Mouse (Mus musculus) CH12.LX (cell line): ENCODE results near the gene Zbtb17. TPM values are rescaled to one million over a fixed set of nuclear protein-coding genes. Genes with fewer than 3 reads are reported as not detected.

ENCODE experiments used
- DNase-seq: peaks from one replicate; pipeline ENCODE4 v3.0.0-alpha.2; 2013; ENCODE audit errors: extremely low read depth
- H3K27ac ChIP-seq: 2 replicates; pipeline ENCODE4 v1.5.1; 2012; ENCODE audit warnings: low read depth, mild to moderate bottlenecking, control low read depth, moderate library complexity; ENCODE audit not compliant: insufficient read depth
- H3K27me3 ChIP-seq: replicated peaks from 2 replicates; pipeline ENCODE3; 2012; ENCODE audit warnings: inconsistent platforms
- H3K36me3 ChIP-seq, 2 experiments: replicated peaks in 1 of 2; 2 replicates each; pipeline versions ENCODE3 to v1.6.1; 2012; ENCODE audit warnings: inconsistent platforms in 1 of 2, low read length in 1 of 2, mild to moderate bottlenecking in 1 of 2, mixed read lengths in 1 of 2, moderate library complexity in 1 of 2; ENCODE audit not compliant: control insufficient read depth in 1 of 2, insufficient read depth in 1 of 2
- H3K4me1 ChIP-seq, 2 experiments: 2 replicates each; pipeline ENCODE4 v1.6.1; 2012; ENCODE audit warnings: inconsistent platforms in 1 of 2, moderate library complexity in 1 of 2; ENCODE audit not compliant: insufficient read depth in 2 of 2, control insufficient read depth in 1 of 2
- H3K4me2 ChIP-seq: 2 replicates; pipeline ENCODE4 v1.6.1; 2012; ENCODE audit warnings: low read depth, mild to moderate bottlenecking, control low read depth; ENCODE audit not compliant: poor library complexity, insufficient read depth, severe bottlenecking
- H3K4me3 ChIP-seq, 3 experiments: fragments of 150-350 bp in 1 of 3; sonication (generic) in 1 of 3; replicated peaks in 1 of 3; 2 replicates each; pipeline versions ENCODE3 to v1.5.1; 2011 to 2012; ENCODE audit warnings: low read depth in 2 of 3, low read length in 2 of 3, mild to moderate bottlenecking in 2 of 3, moderate library complexity in 2 of 3, control low read depth in 1 of 3, improper control_type of control experiment in 1 of 3, inconsistent platforms in 1 of 3, mixed read lengths in 1 of 3; ENCODE audit not compliant: poor library complexity in 1 of 3
- H3K79me2 ChIP-seq: replicated peaks from 2 replicates; pipeline ENCODE4 v1.6.1; 2012; ENCODE audit warnings: mild to moderate bottlenecking, moderate library complexity; ENCODE audit not compliant: control insufficient read depth, poor library complexity, insufficient read depth, severe bottlenecking; ENCODE audit errors: extremely low read depth
- H3K9ac ChIP-seq: 2 replicates; pipeline ENCODE4 v1.6.1; 2012; ENCODE audit warnings: low read depth, mild to moderate bottlenecking, control low read depth, moderate library complexity; ENCODE audit not compliant: insufficient read depth
- H3K9me3 ChIP-seq: replicated peaks from 2 replicates; pipeline ENCODE3; 2012; ENCODE audit warnings: low read length, inconsistent platforms, mixed read lengths
- BHLHE40 ChIP-seq: IDR thresholded peaks from 2 replicates; pipeline ENCODE4 v1.6.1; 2011; ENCODE audit warnings: mild to moderate bottlenecking, low read depth, low read length, improper control_type of control experiment
- CHD2 ChIP-seq: IDR thresholded peaks from 2 replicates; pipeline ENCODE4 v1.6.1; 2011; ENCODE audit warnings: low read length, improper control_type of control experiment
- CTCF ChIP-seq, 2 experiments: IDR thresholded peaks in 1 of 2; conservative IDR thresholded peaks in 1 of 2; 2 replicates each; pipeline ENCODE4 v1.5.1; 2011 to 2012; ENCODE audit warnings: low read depth in 2 of 2, low read length in 2 of 2, improper control_type of control experiment in 1 of 2, inconsistent platforms in 1 of 2, mild to moderate bottlenecking in 1 of 2, moderate library complexity in 1 of 2
- GABPA ChIP-seq: IDR thresholded peaks from 2 replicates; pipeline ENCODE4 v1.6.1; 2012; ENCODE audit warnings: low read depth, low read length, improper control_type of control experiment, inconsistent platforms; ENCODE audit not compliant: insufficient replicate concordance
- JUN ChIP-seq: IDR thresholded peaks from 2 replicates; pipeline ENCODE4 v1.6.1; 2011; ENCODE audit warnings: low read depth, mild to moderate bottlenecking, low read length, improper control_type of control experiment, moderate library complexity; ENCODE audit not compliant: insufficient read depth
- JUND ChIP-seq: conservative IDR thresholded peaks from 2 replicates; pipeline ENCODE4 v1.6.1; 2011; ENCODE audit warnings: low read depth, low read length, improper control_type of control experiment
- KAT2A ChIP-seq: IDR thresholded peaks from 2 replicates; pipeline ENCODE4 v1.6.1; 2012; ENCODE audit warnings: low read length, improper control_type of control experiment, inconsistent platforms; ENCODE audit not compliant: insufficient replicate concordance
- MAFK ChIP-seq: IDR thresholded peaks from 2 replicates; pipeline ENCODE4 v1.6.1; 2011; ENCODE audit warnings: low read length, improper control_type of control experiment; ENCODE audit not compliant: insufficient replicate concordance
- MAX ChIP-seq: IDR thresholded peaks from 2 replicates; pipeline ENCODE4 v1.6.1; 2011; ENCODE audit warnings: low read length, improper control_type of control experiment
- MAZ ChIP-seq: IDR thresholded peaks from 2 replicates; pipeline ENCODE4 v1.6.1; 2012; ENCODE audit warnings: low read depth, mild to moderate bottlenecking, inconsistent platforms, low read length, improper control_type of control experiment, moderate library complexity
- MXI1 ChIP-seq: IDR thresholded peaks from 2 replicates; pipeline ENCODE4 v1.6.1; 2011; ENCODE audit warnings: mild to moderate bottlenecking, low read depth, low read length, improper control_type of control experiment
- MYC ChIP-seq: IDR thresholded peaks from 2 replicates; pipeline ENCODE4 v1.6.1; 2011; ENCODE audit warnings: low read depth, mild to moderate bottlenecking, improper control_type of control experiment, low read length
- POLR2A ChIP-seq: IDR thresholded peaks from 2 replicates; pipeline ENCODE4 v1.6.1; 2011; ENCODE audit warnings: low read depth, mild to moderate bottlenecking, improper control_type of control experiment, low read length
- POLR2AphosphoS2 ChIP-seq: IDR thresholded peaks from 2 replicates; pipeline ENCODE4 v1.6.1; 2011; ENCODE audit warnings: low read depth, low read length, improper control_type of control experiment
- RAD21 ChIP-seq: IDR thresholded peaks from 2 replicates; pipeline ENCODE4 v1.6.1; 2011; ENCODE audit warnings: low read depth, mild to moderate bottlenecking, low read length, improper control_type of control experiment, moderate library complexity
- RCOR1 ChIP-seq: conservative IDR thresholded peaks from 2 replicates; pipeline ENCODE4 v1.6.1; 2012; ENCODE audit warnings: low read depth, mild to moderate bottlenecking, inconsistent platforms, low read length, improper control_type of control experiment
- SIN3A ChIP-seq: IDR thresholded peaks from 2 replicates; pipeline ENCODE4 v1.6.1; 2012; ENCODE audit warnings: low read length, improper control_type of control experiment, inconsistent platforms
- TBP ChIP-seq: conservative IDR thresholded peaks from 2 replicates; pipeline ENCODE4 v1.6.1; 2011; ENCODE audit warnings: low read depth, low read length, improper control_type of control experiment
- TCF12 ChIP-seq: IDR thresholded peaks from 2 replicates; pipeline ENCODE4 v1.6.1; 2014; ENCODE audit warnings: low read depth, mild to moderate bottlenecking, inconsistent platforms, low read length, improper control_type of control experiment
- UBTF ChIP-seq: IDR thresholded peaks from 2 replicates; pipeline ENCODE4 v1.6.1; 2012; ENCODE audit warnings: low read depth, mild to moderate bottlenecking, inconsistent platforms, low read length, improper control_type of control experiment, moderate library complexity
- USF1 ChIP-seq: IDR thresholded peaks from 2 replicates; pipeline ENCODE4 v1.6.1; 2014; ENCODE audit warnings: low read depth, mild to moderate bottlenecking, inconsistent platforms, low read length, improper control_type of control experiment
- USF2 ChIP-seq: conservative IDR thresholded peaks from 2 replicates; pipeline ENCODE4 v1.6.1; 2011; ENCODE audit warnings: low read depth, low read length, improper control_type of control experiment
- ZC3H11A ChIP-seq: IDR thresholded peaks from 2 replicates; pipeline ENCODE4 v1.6.1; 2012; ENCODE audit warnings: low read depth, mild to moderate bottlenecking, inconsistent platforms, low read length, improper control_type of control experiment
- ZNF384 ChIP-seq: IDR thresholded peaks from 2 replicates; pipeline ENCODE4 v1.6.1; 2012; ENCODE audit warnings: low read depth, low read length, improper control_type of control experiment, inconsistent platforms
- dilution Hi-C: fragments of 300-500 bp; cut with MboI; formaldehyde crosslinking; loops from 2 replicates; pipeline ENCODE4 v1.14.3; 2020; ENCODE audit warnings: low sequenced_read_pairs; ENCODE audit not compliant: extremely low pct_unique_long_range_greater_than_20kb, extremely low pct_ligation_motif_present
- in situ Hi-C: fragments of 300-500 bp; cut with MboI; formaldehyde crosslinking; loops from 3 replicates; pipeline ENCODE4 v1.14.3; 2019; ENCODE audit warnings: low sequenced_read_pairs, low pct_ligation_motif_present, low pct_unique_long_range_greater_than_20kb, mixed read lengths
- polyA plus RNA-seq: library from polyadenylated mRNA; unstranded; fragments of >175 nt; gene quantifications from 2 replicates; pipeline ENCODE4 v1.2.1, GENCODE M21; 2012; ENCODE audit warnings: low read depth; ENCODE audit not compliant: insufficient read length
- total RNA-seq, 2 experiments: library from RNA; depleted of rRNA; stranded (reverse); fragments of 300-350 nt in 1 of 2; fragments of >200 nt in 1 of 2; gene quantifications; 2 replicates each; pipeline ENCODE4 v1.2.3; 2012 to 2014

Gene Zbtb17
- total and polyA plus RNA-seq, 3 experiments: 21.4 to 51.2 (median 47.6) TPM

GRCm38 (mm10) chr4:141398545-141398944 is 45.9 kb upstream of the Zbtb17 start, which contains the start of gene Clcnka:
Clcnka (minus strand) TSS chr4:141398724.
- Histone ChIP-seq H3K4me1 (no peaks in the 10 kb centered on the region; a peak in 1 of 4 replicates), H3K9me3 (no peaks in the 10 kb centered on the region), H3K9ac (no peak within 1 kb of the TSS), H3K36me3 (no peaks in the 10 kb centered on the region), H3K27me3 (peaks cover 31% of the 10 kb centered on the region), H3K4me3 (no peak within 1 kb of the TSS), H3K27ac (no peak within 1 kb of the TSS), H3K4me2 (no peak within 1 kb of the TSS), H3K79me2 (no peaks in the 10 kb centered on the region)
- dilution Hi-C loops (no loop called here), in situ Hi-C loops (loop anchor here (10.0 kb wide), 1 partner anchor 436 kb away; no protein-coding TSS in a partner anchor)
- DNase-seq: no peak
- TF ChIP-seq BHLHE40 (no peak), TBP (no peak), MYC (no peak), CHD2 (no peak), MAX (no peak), TCF12 (no peak), USF1 (no peak), USF2 (no peak), MXI1 (no peak), ZC3H11A (no peak), JUN (no peak), GABPA (no peak), KAT2A (no peak), POLR2AphosphoS2 (no peak), RAD21 (no peak), MAFK (no peak)

GRCm38 (mm10) chr4:141400171-141400570 is 44.3 kb upstream of the Zbtb17 start:
- H3K36me3 ChIP-seq: no peaks in the 10 kb centered on the region
- TF ChIP-seq MAX (no peak), MAZ (no peak), CTCF (conservative IDR thresholded peaks at IDR 0.05 in 1 of 2, IDR thresholded peaks at IDR 0.05 in 1 of 2; ENCODE audit: low read depth in 2 of 2, low read length in 2 of 2) (no peak), USF1 (no peak), RCOR1 (no peak), JUND (no peak), SIN3A (no peak), UBTF (no peak), POLR2A (no peak), GABPA (no peak), TCF12 (no peak), MXI1 (no peak), ZNF384 (no peak)
- no peak overlapping the region for H3K4me2 ChIP-seq
- in situ Hi-C loops (loop anchor here (25.0 kb wide), 2 partner anchors 562 to 687 kb away; partner anchors contain the start of gene Tmem51), dilution Hi-C loops (no loop called here)
- H3K4me3 ChIP-seq: no peak overlapping the region
- no peak overlapping the region for H3K9ac ChIP-seq
- H3K27me3 ChIP-seq: peaks cover 30% of the 10 kb centered on the region
- H3K79me2 ChIP-seq: no peaks in the 10 kb centered on the region
- DNase-seq: no peak
- H3K4me1 ChIP-seq: peaks cover 5 to 7% of the 10 kb centered on the region in 2 experiments
- no peak overlapping the region for H3K27ac ChIP-seq
- no peaks in the 10 kb centered on the region for H3K9me3 ChIP-seq
